Mouse (Mus musculus) MEL (cell line): ENCODE measurements around the gene Hnrnpul1.

Source experiments
- BHLHE40 ChIP-seq: IDR thresholded peaks from 2 replicates; pipeline ENCODE4 v1.6.1; 2012; ENCODE audit warnings: low read depth, mild to moderate bottlenecking, inconsistent platforms, low read length, improper control_type of control experiment, borderline replicate concordance
- CTCF ChIP-seq, 3 experiments: IDR thresholded peaks in 2 of 3; conservative IDR thresholded peaks in 1 of 3; 2 replicates each; pipeline ENCODE4 v1.5.1; 2011 to 2012; ENCODE audit warnings: low read length in 3 of 3, low read depth in 2 of 3, mild to moderate bottlenecking in 2 of 3, improper control_type of control experiment in 1 of 3, inconsistent platforms in 1 of 3, mixed read lengths in 1 of 3, moderate library complexity in 1 of 3; ENCODE audit not compliant: control insufficient read depth in 1 of 3, insufficient read depth in 1 of 3, poor library complexity in 1 of 3, severe bottlenecking in 1 of 3
- ELF1 ChIP-seq: IDR thresholded peaks from 2 replicates; pipeline ENCODE4 v1.6.1; 2014; ENCODE audit warnings: low read depth, mild to moderate bottlenecking, inconsistent platforms, low read length, improper control_type of control experiment, moderate library complexity
- EP300 ChIP-seq, 2 experiments: IDR thresholded peaks; 2 replicates each; pipeline ENCODE4 v1.6.1; 2011; ENCODE audit warnings: improper control_type of control experiment in 2 of 2, low read length in 2 of 2, low read depth in 1 of 2, mild to moderate bottlenecking in 1 of 2
- GABPA ChIP-seq: IDR thresholded peaks from 2 replicates; pipeline ENCODE4 v1.6.1; 2012; ENCODE audit warnings: low read depth, mild to moderate bottlenecking, inconsistent platforms, low read length, improper control_type of control experiment, moderate library complexity
- POLR2AphosphoS2 ChIP-seq: IDR thresholded peaks from 2 replicates; pipeline ENCODE4 v1.6.1; 2011; ENCODE audit warnings: low read length, improper control_type of control experiment
- SIN3A ChIP-seq: IDR thresholded peaks from 2 replicates; pipeline ENCODE4 v1.6.1; 2012; ENCODE audit warnings: low read length, improper control_type of control experiment, inconsistent platforms
- USF1 ChIP-seq: IDR thresholded peaks from 2 replicates; pipeline ENCODE4 v1.6.1; 2014; ENCODE audit warnings: low read depth, mild to moderate bottlenecking, inconsistent platforms, low read length, improper control_type of control experiment, moderate library complexity
- USF2 ChIP-seq, 2 experiments: IDR thresholded peaks; 2 replicates each; pipeline ENCODE4 v1.6.1; 2011 to 2012; ENCODE audit warnings: improper control_type of control experiment in 2 of 2, low read length in 2 of 2, borderline replicate concordance in 1 of 2, inconsistent platforms in 1 of 2, low read depth in 1 of 2, mild to moderate bottlenecking in 1 of 2; ENCODE audit not compliant: insufficient read depth in 1 of 2

GRCm38 (mm10) chr7:25738277-25738676 is 16.3 kb downstream of the Hnrnpul1 start:
- TF ChIP-seq GABPA (no peak), EP300 (IDR thresholded peaks at IDR 0.05; ENCODE audit: low read depth in 1 of 2, low read length in 2 of 2) (peak; percentile 79 to 92), ELF1 (no peak), CTCF (IDR thresholded peaks at IDR 0.05 in 2 of 3, conservative IDR thresholded peaks at IDR 0.05 in 1 of 3; ENCODE audit: control insufficient read depth in 1 of 3, insufficient read depth in 1 of 3, low read depth in 2 of 3, low read length in 3 of 3, poor library complexity in 1 of 3, severe bottlenecking in 1 of 3) (no peak), SIN3A (peak; percentile 81), USF1 (no peak), BHLHE40 (no peak), USF2 (IDR thresholded peaks at IDR 0.05; ENCODE audit: borderline replicate concordance in 1 of 2, insufficient read depth in 1 of 2, low read depth in 1 of 2, low read length in 2 of 2) (no peak), POLR2AphosphoS2 (no peak)
